Mouse (Mus musculus) kidney, embryonic 16.5 days (tissue): Measurements from ENCODE around the gene Btbd2. TPM values are rescaled to one million over a fixed set of nuclear protein-coding genes. Genes with fewer than 3 reads are reported as not detected.

Experiments
- ATAC-seq: fragments of 200-750 bp; cut with Nextera tagmentation; 2 replicates; pipeline ENCODE4 v1.8.0; 2017; ENCODE audit warnings: moderate TSS enrichment; ENCODE audit not compliant: low FRiP score, low TSS enrichment
- H3K27ac ChIP-seq: fragments of 300-500 bp; sonication (generic); 2 replicates; pipeline ENCODE4 v1.5.1; 2014; ENCODE audit warnings: low read length
- H3K27me3 ChIP-seq: fragments of 300-500 bp; sonication (generic); 2 replicates; pipeline ENCODE4 v1.6.1; 2014; ENCODE audit warnings: low read length, control low read depth, mixed read lengths; ENCODE audit not compliant: insufficient read depth
- H3K36me3 ChIP-seq: fragments of 300-500 bp; sonication (generic); 2 replicates; pipeline ENCODE4 v1.6.1; 2014; ENCODE audit warnings: low read length, control low read depth, mixed read lengths; ENCODE audit not compliant: insufficient read depth
- H3K4me1 ChIP-seq: fragments of 300-500 bp; sonication (generic); 2 replicates; pipeline ENCODE4 v1.6.1; 2014; ENCODE audit warnings: low read length, control low read depth, mixed read lengths; ENCODE audit not compliant: insufficient read depth
- H3K4me2 ChIP-seq: fragments of 300-500 bp; sonication (generic); replicated peaks from 2 replicates; pipeline ENCODE4 v1.6.1; 2014; ENCODE audit warnings: low read depth, low read length
- H3K4me3 ChIP-seq: fragments of 300-500 bp; sonication (generic); 2 replicates; pipeline ENCODE4 v1.5.1; 2014; ENCODE audit warnings: mild to moderate bottlenecking, low read length
- H3K9ac ChIP-seq: fragments of 300-500 bp; sonication (generic); replicated peaks from 2 replicates; pipeline ENCODE4 v1.6.1; 2014; ENCODE audit warnings: low read length
- H3K9me3 ChIP-seq: fragments of 300-500 bp; sonication (generic); 2 replicates; pipeline ENCODE4 v1.6.1; 2016; ENCODE audit warnings: low read length, control low read depth
- WGBS: fragments of 180-500 bp; shearing (Covaris S2); extraction: QIAGEN DNeasy Blood & Tissue Kit; methylation state at CpG from one replicate; pipeline ENCODE4 v1.1.7; 2014; 5-methylcytosine and 5-hydroxymethylcytosine counted together
- polyA plus RNA-seq: library from polyadenylated mRNA; unstranded; fragments of >200 nt; fragmentation: Nextera tagmentation; extraction: Ambion mirVana; gene quantifications from 2 replicates; pipeline ENCODE4 v1.2.1, GENCODE M21; 2015

Gene Btbd2
- polyA plus RNA-seq, 1 experiment from 2014 or later = 74.8 TPM

DNA sequence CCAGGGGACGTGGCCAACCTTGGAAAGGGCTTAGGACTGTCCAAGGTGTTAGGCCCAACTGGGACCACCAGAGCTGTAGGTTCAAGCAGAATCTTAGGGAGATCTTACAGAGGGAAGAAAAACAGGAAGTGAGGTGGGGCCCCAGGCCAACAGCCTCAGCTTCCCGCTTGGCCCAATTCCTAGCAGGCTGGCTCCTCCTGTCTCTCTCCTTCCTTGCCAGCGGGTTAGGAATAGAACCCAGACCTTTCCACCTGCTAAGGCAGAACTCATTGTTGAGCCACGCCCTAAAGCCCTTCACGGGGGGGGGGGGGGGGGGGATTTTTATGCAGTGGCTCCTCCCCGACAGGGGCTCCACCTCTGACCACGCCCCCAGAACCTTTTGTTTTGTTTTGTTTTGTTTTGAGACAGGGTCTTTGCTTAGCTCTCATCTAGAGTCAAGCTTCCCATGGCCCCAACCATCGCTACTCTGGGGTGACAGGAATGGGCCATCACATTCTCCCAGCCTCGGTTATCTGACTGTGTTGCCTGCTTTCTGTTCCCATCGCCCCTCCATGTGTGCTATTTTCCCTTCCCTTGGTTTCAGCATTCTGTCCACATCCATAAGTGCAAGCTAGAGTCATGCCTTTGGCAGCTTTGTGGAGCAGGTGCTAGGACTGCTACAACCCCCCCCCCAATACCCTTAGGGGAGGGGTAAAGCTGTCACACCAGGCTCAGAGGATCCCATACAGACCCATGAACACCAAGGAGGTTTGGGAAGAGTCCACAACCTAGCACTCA, 21.9 kb upstream of the Btbd2 start:
- Histone ChIP-seq H3K4me2 (peak overlapping the region; percentile 75), H3K27me3 (no peaks in the 10 kb centered on the region), H3K9ac (peak overlapping the region; percentile 87), H3K36me3 (peaks cover 2% of the 10 kb centered on the region; the same call in 1 of the 2 replicates), H3K4me1 (peaks cover 51% of the 10 kb centered on the region), H3K9me3 (no peaks in the 10 kb centered on the region), H3K27ac (peak overlapping the region; percentile 99), H3K4me3 (0 out of 2 replicates have a peak overlapping the region, but pooled peaks have one; percentile 81)
- WGBS = 45% methylated on average over 10 of the region's 10 CpGs
- no peak for ATAC-seq

DNA sequence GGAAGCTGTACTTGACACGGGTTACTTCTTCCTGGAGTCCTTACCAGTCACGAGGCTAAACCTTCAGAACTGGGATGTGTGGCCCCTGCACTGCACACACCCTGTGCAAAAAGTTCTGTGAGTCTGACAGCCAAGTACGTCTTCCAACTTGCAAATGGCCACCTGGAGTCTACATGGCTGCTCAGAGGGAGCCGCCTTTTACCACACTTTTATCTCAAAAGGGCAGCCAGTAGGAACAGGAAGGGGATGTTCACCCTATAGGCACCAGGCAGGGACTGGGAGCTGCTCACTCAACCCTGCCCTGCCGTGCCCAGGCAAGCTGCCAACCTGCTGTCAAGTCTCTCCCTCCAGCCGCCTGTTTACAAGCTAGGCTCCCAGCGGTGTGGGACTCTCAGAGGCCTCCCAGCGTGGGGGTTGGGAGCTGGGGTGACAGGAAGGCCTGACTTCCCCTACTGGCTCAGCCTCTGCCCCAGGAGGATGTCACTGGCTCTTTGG, 21.1 kb upstream of the Btbd2 start, which contains the start of gene Mknk2:
Gene Mknk2, minus strand, starts transcription at position 171 of the 495 bp plus-strand sequence.
- Histone ChIP-seq H3K9ac (peak within 1 kb of the TSS; percentile 87), H3K36me3 (peaks cover 4% of the 10 kb centered on the region; the same call in 1 of the 2 replicates), H3K4me2 (peak within 1 kb of the TSS; percentile 75), H3K27ac (peak within 1 kb of the TSS; percentile 99), H3K4me1 (peaks cover 59% of the 10 kb centered on the region), H3K4me3 (peak within 1 kb of the TSS; percentile 81), H3K27me3 (no peaks in the 10 kb centered on the region), H3K9me3 (no peaks in the 10 kb centered on the region)
- 4% methylated on average over 8 of the region's 8 CpGs for WGBS
- ATAC-seq = peak; percentile 75

DNA sequence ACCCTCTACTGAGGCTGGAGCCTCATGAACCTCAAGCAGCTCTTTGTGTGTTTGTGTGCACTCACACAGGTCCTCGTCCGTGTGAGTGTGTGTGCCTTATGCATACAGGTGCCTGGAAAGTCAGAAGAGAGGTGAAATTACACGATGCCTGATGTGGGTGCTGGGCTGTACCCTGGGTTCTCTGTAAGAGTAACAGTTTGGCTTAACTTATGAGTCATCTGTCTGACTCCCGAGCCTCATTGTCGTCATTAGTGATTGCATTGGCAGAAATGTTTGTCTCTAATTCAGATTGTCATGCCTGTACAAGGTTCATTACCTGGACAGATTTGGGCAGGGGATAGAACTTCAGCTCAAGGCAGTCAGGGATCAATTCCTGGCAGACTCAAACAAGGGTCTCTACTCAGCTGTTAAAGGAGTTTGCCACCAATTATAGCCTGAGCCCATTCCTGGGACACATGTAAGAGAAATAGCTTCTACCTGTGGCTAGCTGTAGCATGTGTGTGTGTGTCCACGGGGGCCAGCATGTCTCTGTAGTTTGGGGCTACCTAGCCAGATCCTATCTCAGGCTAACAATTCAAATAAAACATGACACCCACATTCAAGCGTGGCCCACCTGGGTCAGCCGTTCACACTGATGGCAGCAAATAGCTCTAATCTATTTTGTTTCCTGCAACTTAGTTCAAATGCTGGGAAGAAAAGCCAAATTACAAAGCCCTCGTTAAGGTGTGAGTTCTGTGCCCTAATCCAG, 20.4 kb upstream of the Btbd2 start:
- Histone ChIP-seq H3K4me2 (peak overlapping the region; percentile 75), H3K27ac (peak overlapping the region; percentile 99), H3K4me1 (peaks cover 66% of the 10 kb centered on the region), H3K9ac (peak overlapping the region; percentile 87), H3K4me3 (peak overlapping the region; percentile 81), H3K36me3 (peaks cover 10% of the 10 kb centered on the region), H3K27me3 (no peaks in the 10 kb centered on the region), H3K9me3 (no peaks in the 10 kb centered on the region)
- 25% methylated on average over 9 of the region's 9 CpGs for WGBS
- ATAC-seq = no peak

DNA sequence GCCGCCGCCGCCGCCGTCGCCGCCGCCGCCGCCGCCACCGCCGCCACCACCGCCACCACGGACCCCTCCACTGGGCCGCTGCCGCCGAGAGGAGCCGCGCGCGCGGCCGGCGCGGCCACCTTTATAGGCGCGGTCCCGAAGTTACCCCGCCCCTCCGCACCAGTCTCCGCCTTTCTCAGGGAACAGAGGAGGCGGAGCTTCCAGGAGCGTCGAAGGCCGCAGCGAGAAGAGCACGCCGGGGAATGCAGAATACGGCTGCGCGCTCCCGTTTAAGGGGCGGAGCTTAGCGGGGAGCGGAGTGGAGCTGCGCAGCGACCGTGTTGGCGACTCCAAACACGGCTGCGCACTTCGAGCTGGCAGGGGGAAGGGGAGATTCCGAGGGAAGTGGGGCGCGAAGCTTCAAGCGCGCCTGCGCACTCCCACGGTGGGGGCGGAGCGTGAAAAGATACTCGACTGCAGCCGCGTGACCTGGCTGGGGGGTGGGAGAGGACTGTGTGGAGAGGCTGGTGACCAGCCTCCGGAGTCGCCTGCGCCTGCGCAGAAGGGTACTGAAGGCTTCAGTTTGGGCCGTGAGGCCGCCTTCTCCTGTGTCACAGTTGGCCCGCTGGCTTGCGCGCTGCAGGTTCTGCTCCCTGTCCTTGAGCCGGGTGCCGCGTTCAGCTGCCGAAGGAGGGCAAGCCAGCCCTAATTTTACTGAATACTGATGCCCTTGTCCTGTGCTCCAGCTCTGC, 19.5 kb upstream of the Btbd2 start:
- H3K4me1 ChIP-seq = peaks cover 66% of the 10 kb centered on the region
- peak overlapping the region; percentile 81 for H3K4me3 ChIP-seq
- H3K4me2 ChIP-seq = peak overlapping the region; percentile 80
- under 1% methylated on average over 58 of the region's 78 CpGs for WGBS
- peaks cover 19% of the 10 kb centered on the region for H3K36me3 ChIP-seq
- H3K9ac ChIP-seq = peak overlapping the region; percentile 96
- no peaks in the 10 kb centered on the region for H3K27me3 ChIP-seq
- peak overlapping the region; percentile 99 for H3K27ac ChIP-seq
- ATAC-seq = peak; percentile 91
- no peaks in the 10 kb centered on the region for H3K9me3 ChIP-seq

DNA sequence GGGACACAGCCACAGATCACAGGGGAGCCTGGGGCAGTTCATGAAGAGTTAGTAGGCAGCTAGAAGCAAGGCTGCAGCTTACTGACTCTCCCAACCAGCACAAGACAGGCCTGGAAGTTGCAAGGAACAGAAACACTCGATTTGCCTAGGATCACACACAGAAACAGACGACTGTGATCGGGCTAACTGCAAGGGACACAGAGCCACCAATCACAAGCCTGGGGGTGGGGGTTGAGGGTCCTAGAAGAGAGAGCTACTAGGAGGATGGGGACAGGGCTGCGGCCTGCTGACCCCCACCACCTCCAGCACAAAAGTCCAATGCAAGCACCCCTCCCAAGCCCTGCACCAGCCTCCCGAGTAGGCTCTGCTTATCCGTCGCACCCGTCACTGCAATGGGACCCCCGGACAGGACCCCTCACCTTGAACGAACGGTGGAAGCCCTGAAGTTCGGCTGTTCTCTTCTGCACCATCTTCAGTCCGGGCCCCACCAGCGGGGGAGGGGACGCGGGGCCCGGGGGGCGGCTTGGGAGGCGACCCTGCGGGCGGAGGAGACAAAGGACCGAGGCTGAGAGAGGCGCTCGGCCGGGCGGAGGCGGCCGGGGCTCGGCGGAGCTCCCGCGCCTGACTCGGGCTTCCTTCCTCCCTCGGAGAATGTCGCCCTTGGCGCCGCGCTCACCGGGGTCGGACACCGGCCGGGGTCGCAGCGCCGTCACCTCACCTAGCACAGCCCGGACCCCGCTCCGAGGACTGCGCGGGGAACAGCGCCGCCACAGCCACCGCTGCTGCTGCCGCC, 18.7 kb upstream of the Btbd2 start:
- Histone ChIP-seq H3K9ac (peak overlapping the region; percentile 96), H3K4me1 (peaks cover 66% of the 10 kb centered on the region), H3K9me3 (no peaks in the 10 kb centered on the region), H3K27ac (peak overlapping the region; percentile 74), H3K4me3 (peak overlapping the region; percentile 81), H3K4me2 (peak overlapping the region; percentile 80), H3K36me3 (peaks cover 25% of the 10 kb centered on the region), H3K27me3 (no peaks in the 10 kb centered on the region)
- ATAC-seq = no peak; the same call in 1 of the 2 replicates
- 0% methylated on average over 33 of the region's 54 CpGs for WGBS

DNA sequence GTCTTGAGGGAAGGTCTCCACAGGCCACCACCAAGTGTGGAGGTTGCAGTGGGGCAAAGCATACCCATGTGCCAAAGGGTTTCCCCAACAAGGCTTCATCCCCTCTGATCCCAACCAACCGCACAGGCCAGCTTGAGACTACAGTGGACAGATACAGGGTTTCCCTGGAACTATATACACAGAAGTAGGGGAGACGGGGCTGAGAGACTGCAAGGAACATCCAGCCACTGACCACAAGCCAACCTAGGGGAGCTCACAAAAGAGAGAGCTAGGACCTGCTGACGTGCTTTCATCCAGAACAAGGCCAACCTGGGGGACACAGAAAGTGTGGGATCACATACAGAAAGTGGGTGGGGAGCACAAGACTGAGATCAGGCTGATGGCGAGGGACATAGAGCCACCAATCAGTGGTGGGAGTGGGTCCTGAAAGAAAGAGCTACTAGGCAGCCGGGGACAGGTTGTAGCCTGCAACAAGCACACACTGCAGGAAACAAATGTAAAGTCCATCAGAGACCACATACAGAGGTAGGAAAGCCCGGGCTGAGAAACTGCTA, 18.1 kb upstream of the Btbd2 start:
- Histone ChIP-seq H3K36me3 (peaks cover 32% of the 10 kb centered on the region), H3K9ac (peak overlapping the region; percentile 96), H3K4me1 (peaks cover 59% of the 10 kb centered on the region), H3K27me3 (no peaks in the 10 kb centered on the region), H3K27ac (no peak overlapping the region; the same call in 1 of the 2 replicates), H3K9me3 (no peaks in the 10 kb centered on the region), H3K4me3 (peak overlapping the region; percentile 81), H3K4me2 (peak overlapping the region; percentile 80)
- WGBS = 12% methylated on average over 6 of the region's 6 CpGs
- ATAC-seq = no peak

DNA sequence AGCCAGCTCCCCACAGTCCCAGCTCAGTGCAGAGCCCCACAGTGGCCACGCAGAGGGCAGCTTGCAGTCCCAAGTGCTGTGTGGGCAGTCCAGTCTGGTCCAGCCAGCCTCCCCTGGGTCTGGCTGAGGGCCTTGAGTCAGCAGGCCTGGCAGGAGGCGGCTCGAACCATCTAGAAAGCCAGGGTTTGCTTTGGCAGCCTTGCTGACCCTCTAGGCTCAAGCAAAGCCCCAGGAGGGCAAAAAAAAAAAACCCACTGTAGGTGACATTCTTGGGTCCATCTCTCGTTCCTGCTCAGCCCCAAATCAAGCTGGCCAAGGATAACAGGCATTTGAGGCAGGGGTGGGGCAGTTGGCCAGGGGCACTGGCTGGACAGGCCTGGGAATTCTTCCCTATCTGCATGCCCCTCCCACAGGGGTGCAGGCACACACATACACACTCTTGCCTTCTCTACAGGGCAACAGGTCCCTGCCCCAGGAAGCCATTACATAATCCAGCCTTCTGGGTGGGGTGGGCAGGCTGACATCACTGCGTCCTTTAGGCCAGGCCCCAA, 17.4 kb upstream of the Btbd2 start:
- Histone ChIP-seq H3K4me2 (peak overlapping the region; percentile 80), H3K9me3 (no peaks in the 10 kb centered on the region), H3K9ac (peak overlapping the region; percentile 96), H3K36me3 (peaks cover 39% of the 10 kb centered on the region), H3K4me1 (peaks cover 53% of the 10 kb centered on the region), H3K27ac (no peak overlapping the region; the same call in 1 of the 2 replicates), H3K4me3 (peak overlapping the region; percentile 81), H3K27me3 (no peaks in the 10 kb centered on the region)
- WGBS = 52% methylated on average over 5 of the region's 5 CpGs
- no peak for ATAC-seq

DNA sequence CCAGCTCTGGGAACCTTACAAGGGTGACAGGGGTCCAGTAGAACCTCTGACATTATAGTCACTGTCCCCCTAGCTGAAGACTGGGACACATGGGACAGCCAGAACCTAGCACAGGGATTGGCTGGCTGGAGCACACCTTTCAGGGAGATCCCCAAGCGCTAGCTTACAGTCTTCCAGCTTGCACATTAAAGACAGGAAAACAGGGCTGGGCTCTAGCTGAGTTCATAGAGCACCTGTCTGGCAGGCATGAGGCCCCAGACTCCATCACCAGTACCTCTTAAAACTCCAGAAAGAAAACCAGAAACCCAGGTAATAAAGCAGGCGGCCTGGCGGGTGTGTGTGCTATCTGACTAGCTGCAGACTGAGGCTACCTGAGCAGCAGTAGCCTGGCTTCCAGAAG, 16.8 kb upstream of the Btbd2 start:
- Histone ChIP-seq H3K27ac (no peak overlapping the region; the same call in 1 of the 2 replicates), H3K9ac (peak overlapping the region; percentile 96), H3K4me1 (peaks cover 47% of the 10 kb centered on the region), H3K36me3 (peaks cover 44% of the 10 kb centered on the region), H3K4me3 (peak overlapping the region; percentile 81), H3K4me2 (peak overlapping the region; percentile 80), H3K9me3 (no peaks in the 10 kb centered on the region), H3K27me3 (no peaks in the 10 kb centered on the region)
- WGBS = 85% methylated on average over 3 of the region's 3 CpGs
- no peak for ATAC-seq
